Mouse (Mus musculus) left cerebral cortex, postnatal 14 days (tissue): Measurements from ENCODE around the gene Bcl2l14. TPM values are rescaled to one million over a fixed set of nuclear protein-coding genes. Genes with fewer than 3 reads are reported as not detected.

ENCODE experiments used
- total RNA-seq, 2 experiments: library from RNA; stranded (reverse); gene quantifications; 2 replicates each; pipeline ENCODE4 v1.2.3; 2021

Gene Bcl2l14
- total RNA-seq, 2 experiments from 2014 or later: not detected

Other genes with a start within 250 kb of the Bcl2l14 start
- gene Lrp6, start 170.6 kb downstream of the Bcl2l14 start, total RNA-seq: 10 to 100 TPM; 41.5 to 46.1 TPM
- 1 to 10 TPM; 7.5 to 7.8 TPM for gene Mansc1, start 236.2 kb downstream of the Bcl2l14 start, total RNA-seq
- gene Borcs5, start 243.2 kb downstream of the Bcl2l14 start, total RNA-seq: 10 to 100 TPM; 28.3 to 30.9 TPM